Mouse (Mus musculus) brain, adult 2 months (tissue): ENCODE measurements around the gene Csnk1e.

Experiments
- DNase-seq: peaks from one replicate; pipeline ENCODE4 v3.0.0; 2011; ENCODE audit warnings: low read depth, low spot score

The Csnk1e gene

DNA sequence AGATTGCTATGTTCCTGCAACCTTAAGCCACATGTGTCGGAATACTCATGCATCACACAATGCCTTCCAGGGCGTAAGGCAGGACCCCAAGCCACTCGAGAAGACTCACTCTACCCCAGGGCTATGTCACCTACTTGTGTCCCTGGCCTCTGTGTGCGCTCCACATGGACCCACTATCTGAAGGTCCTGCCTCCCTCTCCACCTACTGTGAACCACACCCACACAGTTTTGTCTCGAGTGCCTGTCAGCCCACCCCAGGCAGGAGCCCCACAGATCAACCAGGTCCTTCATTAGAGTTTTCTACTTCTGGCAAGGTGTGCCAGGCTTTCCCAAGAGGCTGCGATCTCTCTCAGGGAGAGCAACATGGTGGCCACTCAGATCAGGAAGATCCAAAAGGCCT lies 60.1 kb downstream of the Csnk1e start:
- DNase-seq: no peak

DNA sequence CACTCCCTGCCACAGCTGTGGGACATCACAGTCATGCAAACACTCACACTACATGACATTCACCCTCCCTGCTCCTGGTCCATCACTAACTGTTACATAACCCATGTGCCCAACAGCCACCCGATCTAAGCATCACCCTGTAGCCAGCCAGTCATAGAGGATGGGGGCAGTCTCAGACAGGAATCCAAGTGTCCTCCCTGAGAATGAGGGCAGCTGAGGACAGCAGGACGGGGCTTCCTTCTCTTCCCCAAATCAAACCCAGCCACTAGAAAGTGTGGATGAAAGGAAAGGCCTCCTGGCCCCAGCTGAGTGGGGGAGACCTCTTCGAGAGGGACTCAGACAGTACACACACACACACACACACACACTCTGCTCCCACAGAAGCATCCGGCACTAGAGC lies 60.5 kb downstream of the Csnk1e start:
- peak; percentile 45 for DNase-seq

DNA sequence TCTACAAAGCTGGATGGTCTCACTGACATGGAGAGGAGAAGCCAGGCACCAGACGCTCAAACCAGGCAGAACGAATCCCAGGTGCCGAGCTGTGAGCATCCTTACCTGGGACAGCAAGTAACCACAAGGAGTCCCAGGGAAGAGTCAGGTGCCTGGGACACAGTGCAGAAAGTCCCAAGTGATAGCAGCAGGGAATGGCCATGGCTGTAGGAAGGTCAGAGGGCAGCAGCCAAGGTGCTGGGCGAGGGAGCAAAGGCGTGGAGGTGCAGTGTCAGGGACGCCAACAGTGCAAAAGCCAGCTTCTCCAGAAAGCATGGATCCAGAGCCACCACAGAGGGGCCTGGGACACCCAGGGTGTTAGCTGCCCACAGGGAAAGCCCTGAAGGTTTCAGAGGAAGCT lies 62.3 kb downstream of the Csnk1e start:
- DNase-seq: no peak

DNA sequence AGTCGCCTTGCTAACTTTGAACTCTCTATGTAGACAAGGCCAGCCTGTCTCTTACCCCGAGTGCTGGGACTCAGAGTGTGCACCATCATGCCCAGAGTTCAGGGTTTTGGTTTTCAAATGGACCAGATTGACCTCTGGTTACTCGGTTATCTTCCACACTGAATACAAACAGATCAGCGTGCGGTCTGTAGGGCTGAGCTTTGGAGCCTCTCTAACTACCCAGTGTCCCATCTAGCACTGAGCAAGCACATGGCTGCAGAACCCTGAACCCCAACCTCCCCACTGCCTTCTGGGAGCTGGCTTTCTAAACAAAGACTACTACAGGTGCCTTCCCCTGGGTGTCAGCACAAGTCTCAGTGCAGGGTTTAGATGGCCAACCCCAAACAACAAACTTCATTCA lies 62.8 kb downstream of the Csnk1e start:
- DNase-seq: no peak

DNA sequence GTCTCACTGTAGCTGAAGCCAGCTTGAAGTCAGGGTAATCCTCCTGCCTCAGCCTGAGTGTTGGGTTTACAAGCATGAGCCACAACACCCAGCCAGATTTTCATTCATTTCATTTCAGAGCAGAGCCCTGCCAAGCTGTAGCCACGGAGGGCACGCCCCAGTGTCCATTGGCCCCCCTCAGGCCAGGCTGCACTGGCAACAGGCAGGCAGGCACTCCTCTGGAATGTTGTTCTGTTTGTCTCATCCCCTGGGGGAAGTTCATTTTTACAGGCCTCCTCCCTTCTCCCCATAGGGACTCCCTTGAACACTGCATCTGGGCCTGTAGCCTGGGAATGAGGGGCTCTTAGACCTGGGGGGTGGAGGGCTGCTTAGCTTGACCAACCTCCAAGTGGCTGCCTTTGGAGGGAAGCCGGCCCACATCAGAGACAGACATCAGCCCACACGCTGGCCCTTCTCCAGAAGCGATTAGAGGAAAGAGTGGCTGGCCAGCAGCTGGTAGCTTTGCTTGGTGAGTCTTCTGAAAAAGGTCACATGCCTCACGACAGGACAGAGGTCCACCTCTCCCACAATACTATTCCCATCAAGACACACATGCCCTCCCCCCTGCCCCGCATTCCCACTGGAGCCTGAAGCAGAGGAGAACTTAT lies 63.8 kb downstream of the Csnk1e start:
- DNase-seq: peak; percentile 66

DNA sequence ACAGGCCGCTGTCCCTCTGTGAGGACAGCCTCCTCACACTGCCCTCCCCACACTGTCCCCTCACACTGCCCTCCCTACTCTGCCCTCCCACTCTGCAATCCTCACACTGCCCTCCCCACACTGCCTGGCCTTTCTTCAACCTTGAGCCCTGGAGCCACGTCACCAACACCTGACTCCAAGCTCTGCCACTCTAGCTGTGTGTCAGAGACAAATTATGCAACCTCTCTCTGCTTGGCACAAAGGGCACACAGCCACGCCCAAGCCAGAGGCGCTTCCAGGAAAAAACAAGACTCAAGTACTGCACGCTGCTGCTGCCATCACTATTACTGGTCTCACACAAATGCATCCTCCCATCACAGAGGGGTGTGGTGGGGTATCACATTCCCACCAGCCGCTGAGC lies 64.9 kb downstream of the Csnk1e start:
- peak; percentile 70 for DNase-seq

DNA sequence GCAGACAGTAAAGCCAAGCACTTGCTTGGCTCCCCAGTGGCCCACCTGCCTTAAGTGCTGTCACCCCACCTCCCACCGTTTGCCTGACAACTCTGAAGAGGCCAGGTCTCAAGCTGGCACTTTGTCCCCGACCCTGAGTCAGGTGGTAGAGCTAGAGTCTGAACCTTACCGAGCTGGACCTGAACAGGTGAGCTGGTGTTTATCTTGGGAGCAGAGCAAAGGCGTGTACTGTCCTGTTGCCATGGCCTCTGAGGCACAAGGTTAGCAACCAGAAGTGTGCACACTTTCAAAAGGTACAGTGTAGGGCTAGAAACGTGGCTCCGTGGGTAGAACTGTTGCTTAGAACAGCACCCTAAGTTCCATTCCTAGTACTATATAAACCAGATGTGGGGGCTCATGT lies 67.2 kb downstream of the Csnk1e start:
- DNase-seq: no peak

DNA sequence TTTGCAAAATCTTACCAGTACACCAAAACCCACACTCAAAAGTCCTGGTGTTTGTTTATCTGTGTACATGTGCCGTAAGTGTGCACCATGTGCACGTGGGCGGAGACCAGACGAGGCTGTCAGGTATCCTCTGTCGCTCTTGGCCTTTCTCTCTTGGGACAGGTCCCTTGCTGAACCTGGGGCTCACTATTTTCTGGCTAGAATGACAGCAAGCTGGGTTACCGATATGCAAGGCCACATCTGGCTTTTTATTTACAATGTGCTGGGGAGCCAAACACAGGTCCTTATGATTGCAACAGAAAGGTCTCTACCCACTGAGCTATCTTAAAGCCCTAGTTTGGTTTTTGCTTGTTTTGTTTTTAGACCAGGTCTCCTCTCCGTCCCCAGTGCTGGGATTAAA lies 67.8 kb downstream of the Csnk1e start:
- no peak for DNase-seq

DNA sequence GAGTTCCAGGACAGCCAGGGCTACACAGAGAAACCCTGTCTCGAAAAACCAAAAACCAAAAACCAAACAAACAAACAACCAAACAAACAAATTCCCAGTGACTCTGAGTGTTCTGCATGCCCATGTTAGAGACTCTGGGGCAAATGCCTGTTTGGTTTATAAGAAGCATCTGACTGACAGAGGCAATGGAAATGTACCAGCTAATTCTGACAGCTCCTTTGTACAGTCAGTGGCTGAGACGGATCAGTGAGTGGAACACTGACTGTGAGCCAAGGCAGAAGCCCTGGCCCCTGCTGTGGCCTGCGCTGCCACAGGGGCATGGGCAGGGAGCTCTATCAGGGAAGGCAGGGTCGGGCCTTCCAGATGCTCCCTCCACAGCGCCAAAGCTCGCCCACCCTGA lies 68.3 kb downstream of the Csnk1e start:
- peak; percentile 78 for DNase-seq

DNA sequence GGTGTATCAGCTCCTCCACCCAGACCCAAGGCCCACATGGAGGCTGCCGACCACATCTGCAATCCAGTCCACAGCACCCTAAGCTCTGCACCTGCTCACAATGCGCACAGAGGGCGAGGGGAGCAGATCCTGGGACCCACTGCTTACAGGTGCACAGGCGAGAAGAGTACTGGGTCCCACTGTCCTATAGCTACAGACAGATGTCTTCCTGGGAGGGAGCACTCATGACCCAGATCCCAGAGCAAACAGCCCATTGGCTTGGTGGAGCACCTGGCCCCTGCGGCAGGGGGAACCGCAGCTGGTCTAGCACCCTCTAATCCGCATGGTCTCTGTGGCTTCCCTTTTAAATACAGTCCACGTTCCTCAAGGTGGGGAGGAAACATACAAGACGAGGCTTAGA lies 73.7 kb downstream of the Csnk1e start:
- DNase-seq: no peak

DNA sequence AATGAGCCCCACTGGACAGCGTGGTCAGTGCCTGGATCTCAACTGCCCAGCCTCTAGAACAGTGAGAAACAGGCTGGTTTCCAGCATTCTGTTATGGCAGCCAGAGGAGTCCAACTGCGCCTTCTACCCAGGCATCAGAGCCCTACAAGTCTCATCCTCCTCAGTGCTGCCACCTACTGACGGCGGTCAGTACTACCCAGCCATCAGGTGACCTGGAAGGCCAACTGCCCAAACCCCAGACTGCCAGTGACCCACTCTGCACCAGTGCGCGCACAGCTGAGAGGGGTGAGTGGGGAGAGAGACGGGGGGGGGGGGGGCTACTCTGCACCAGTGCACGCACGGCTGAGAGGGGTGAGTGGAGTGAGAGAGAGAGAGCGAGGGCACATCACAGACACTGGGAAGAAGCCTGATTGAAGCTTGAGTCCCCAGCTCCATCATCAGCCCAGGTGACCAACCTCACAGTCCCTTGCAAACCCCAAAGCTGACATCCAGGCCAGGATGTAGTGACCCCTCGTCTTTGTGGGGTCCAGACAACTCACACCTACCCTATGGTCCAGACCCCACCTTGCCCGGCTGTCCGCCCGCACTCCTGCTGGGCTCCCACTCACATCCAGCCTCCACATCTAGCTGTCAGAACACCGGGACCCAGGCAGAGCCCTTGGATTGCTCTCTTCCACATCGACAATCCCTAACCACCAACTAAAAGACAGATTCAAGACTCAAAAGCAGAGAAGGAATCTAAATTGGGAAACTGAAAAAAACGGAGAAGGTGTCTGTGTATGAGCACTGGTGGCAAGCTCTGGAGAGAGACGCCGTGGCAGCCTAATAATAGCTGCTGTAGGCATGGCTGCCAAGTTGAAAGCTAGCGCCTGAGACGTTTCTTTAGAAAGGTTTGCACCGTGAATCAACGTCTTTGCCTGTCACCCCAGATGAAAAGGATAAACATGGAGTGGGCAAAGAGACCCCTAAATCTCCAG lies 74.6 kb downstream of the Csnk1e start:
- peak; percentile 91 for DNase-seq

DNA sequence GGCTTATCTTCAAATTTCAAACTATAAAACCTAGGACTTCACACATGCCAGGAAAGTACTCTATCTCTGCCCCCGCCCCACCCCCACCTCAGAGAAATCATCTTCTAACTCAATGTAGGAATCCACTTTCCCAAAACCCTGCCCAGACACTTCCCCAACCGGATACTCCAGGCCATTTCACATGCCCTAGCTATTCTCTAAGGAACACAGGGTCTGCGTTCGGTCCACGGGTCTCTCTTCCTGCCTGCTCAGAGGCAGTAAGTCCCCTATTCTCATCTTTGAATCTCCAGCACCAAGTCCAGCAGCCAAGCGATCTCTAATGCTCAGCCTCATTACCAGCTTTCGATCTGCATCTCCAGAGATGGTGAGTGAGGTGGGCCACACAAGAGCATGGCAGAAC lies 75.7 kb downstream of the Csnk1e start:
- no peak for DNase-seq

DNA sequence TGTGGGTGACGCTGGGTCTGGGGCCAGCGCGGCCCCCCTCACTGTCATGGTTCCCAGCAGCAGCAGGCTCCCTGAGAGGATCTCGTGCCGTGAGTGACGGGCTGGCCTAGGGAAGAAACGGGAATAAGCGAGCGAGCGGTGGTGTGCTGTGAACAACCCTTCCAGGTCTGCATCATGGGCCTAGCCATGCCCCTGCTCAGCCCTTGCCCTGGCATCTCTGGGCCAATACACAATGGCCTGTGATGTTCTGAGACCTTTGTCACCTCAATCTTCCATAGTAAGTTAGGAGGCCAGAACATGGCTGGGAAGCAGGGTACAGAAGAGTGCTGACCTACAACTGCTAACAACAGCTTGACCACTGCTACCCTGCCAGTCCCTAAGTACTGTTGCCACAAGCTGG lies 76.8 kb downstream of the Csnk1e start:
- DNase-seq: no peak

DNA sequence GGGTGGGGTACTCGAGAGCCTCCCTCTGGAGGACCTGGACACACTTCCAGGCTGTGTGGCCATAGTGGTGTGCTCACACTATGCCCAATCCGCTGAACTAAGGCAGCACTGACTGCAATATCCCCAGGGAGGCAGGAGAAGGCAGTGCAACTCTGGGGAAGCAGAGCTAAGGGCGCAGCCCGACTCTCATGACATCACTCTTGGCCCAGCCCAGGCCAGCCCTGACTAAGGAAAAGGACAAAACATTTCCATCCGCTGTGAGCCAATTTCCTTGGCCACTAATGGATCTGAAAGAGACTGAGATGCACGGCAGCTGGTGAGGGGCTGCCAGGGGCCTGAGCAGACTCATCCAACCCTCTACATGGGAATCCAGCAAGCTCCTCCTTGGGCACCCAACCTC lies 77.7 kb downstream of the Csnk1e start:
- DNase-seq: peak; percentile 87

DNA sequence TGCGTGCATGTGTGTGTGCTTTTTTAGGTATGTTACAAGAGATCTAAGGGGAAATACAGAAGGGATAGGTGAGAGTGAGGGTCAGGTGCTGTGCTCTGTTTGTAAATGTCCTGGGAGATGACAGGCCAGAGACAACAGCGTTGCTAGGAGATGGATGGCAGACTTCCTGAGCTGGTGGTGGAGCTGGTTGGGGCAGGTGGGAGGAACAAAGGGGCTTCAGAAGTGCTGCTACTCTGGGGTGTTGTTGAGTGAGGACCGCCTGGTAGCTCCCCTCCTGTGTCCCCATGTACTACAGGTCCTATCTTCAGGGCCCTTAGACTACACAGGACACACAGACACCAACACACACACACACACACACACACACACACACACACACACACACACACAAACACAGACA lies 80.6 kb downstream of the Csnk1e start:
- no peak for DNase-seq

DNA sequence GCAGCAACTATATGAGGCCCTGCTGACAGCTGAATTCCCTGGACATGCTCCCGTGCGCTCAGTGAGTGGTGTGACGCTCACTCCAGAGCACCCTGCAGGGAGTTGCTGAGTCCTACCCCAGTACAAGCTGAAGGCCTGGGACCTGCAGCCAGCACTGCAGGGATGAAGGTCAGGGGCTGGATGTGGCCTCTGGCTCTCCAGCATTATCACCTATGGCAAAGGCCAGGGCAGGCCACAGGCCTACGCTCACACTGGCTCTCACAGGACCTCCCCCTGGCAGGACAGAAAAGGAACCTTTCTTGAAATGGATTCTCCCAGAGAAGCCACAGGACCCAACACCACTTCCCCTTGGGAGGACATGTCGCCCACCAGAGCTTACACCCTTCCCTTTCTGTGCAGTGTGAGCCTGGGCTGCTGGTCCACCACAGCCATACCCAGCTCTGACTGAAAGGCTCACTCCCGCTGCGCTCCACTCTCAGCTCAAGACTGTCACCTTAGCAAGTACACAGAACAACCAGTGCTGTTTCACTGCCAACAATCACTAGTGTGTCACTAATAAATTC lies 85.0 kb downstream of the Csnk1e start:
- no peak for DNase-seq

DNA sequence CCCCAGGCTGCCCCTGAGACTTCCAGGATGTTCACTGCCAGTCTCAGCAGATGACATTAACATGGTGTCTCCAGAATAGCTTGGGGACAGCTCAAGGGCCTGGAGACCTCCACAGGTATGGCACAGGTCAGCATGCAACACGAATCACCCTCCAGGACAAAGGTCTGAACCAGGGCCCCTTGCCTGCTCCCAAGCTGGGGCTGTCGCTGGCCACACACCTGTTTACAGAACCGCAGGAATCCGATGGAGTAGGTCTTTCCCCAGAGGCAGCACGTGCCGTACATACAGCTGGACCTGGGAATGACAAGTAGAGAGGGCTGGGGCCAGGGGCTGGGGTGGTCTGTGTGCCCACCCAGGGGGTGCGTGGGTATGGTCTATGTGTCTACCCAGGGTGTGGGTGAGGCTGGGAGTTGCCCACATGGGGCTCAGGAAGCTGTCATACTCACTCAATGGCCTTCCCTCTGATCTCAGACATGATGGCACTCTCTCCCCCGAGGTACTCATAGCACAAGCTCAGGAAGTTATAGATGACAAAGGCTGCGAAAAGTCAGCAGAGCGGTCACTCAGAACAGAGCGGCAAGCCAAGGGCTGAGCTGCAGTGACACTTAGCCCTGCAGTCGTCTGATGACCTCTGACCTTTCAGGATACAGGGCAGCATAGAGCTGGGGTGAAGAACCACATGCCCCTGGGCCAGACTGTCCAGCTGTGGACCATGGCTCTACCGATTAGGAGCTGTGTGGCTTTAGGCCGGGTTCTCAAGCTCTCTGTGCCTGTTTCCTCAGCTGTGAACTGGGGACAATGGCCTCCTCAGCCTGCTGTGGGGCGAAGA lies 85.7 kb downstream of the Csnk1e start:
- no peak for DNase-seq

DNA sequence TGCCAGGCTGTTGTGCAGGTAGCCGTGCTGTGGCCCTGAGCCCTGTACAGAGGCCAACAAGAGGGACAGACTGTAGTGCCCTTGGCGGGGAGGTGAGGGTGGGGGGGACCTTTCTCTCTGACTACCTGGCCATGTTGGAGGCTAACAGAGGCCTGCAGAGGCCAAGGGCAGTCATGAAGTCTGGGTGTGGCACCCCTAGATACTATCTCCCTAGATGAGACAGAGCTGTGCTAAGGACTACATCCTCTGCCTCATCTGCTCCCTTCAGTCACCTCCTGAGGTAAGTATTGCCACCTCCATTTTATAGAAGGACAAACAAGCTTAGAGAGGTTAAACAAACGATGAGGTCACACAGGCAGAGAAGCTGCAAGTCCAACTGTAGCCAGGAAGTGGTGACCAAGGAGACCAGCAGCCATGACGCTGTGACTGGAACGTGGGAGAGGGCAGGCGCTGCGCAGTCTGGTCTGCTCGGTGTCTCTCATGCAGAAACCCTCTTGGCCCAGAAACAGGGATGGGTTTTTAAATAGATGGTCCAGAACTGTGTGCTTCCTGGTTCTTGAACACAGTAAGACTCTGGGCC lies 86.4 kb downstream of the Csnk1e start:
- no peak for DNase-seq

DNA sequence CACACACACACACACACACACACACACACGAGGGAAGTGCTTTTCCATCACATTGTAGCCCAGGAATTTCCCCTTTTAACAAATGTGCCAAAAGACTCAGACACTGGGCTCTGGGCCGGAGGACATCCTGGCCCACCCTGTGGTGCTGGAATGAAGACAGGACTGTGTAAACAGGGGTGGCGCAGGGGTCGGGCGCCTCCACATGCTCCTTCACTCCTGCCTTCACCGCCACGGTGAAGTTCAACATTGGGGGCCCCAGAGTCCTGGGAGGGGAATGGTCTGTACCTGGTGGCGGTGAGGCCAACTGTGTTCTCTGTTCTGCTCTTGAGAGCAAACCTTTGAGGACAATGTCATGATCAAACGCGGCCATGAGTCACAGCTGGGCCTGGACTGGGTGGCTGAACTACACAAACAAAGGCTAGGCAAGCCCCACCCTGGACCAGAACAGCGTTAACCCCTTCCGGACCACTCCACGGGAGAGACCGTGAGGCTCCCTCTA lies 87.0 kb downstream of the Csnk1e start:
- DNase-seq: no peak
